Mouse (Mus musculus): ENCODE measurements around the gene Ccdc83.
"Not testable (repeated sequence)": the region's sequence is repeated elsewhere in the genome, so short reads cannot be mapped to it uniquely, and the experiment has no call there.

Ccdc83 gene

DNA sequence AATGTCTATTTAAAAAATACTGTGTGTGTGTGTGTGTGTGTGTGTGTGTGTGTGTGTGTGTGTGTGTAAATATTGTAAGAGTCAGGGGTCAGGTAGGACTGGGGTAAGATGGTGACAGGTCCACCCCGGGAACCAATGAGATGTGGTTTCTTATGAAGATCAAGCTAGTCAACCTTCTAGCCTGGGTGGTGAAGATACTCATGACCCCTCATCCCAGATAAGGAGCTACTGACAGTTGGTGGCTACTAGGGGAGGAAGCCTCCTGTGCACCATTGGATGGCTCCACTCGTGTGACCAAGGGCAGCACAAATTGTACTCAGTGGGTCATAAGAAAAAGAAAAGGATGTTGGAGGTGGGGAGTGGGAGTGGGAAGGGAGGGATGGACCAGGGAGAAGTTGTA, 5.7 kb downstream of the Ccdc83 start:
- no peak for DNase-seq (ENCODE audit: low spot score)

DNA sequence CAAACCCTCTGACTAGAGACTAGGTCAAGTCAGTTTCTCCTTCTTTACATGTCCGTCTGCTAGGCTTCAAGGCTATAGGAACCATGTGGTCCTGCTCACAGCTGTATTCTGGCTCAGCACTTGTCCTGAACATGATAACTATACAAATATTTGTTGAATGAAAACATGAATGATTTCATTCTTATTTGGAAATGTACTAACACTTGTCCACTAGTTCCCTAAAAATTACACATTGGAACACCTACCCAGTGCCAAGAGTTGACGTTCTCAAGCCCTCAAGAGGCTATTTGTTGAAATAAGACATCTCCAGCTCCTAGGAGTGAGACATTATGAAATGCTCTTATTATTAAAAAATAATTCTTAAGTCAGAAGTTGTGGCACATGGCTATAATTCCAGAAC, 6.9 kb downstream of the Ccdc83 start:
- no peak for DNase-seq (ENCODE audit: low spot score)

DNA sequence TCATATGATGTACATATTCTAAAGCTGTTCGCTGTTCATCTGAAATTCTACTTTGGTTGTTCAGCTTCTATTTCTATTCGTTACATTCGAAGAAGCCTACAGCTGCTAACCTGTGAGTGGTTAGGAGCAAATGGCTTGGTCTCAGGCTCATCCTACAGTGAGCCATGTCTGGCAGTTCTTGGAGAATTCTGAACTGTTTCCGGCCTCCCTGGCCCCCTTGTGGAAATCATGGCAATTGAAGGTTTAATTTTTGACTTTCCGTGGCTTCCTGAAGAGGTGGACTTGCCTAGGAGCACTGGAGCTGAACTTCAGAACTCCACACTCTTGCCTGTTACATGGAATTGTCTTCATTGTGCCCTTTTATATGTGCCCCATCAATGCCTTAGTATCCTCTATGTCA, 12.6 kb downstream of the Ccdc83 start:
- DNase-seq (ENCODE audit: low spot score), result no peak

DNA sequence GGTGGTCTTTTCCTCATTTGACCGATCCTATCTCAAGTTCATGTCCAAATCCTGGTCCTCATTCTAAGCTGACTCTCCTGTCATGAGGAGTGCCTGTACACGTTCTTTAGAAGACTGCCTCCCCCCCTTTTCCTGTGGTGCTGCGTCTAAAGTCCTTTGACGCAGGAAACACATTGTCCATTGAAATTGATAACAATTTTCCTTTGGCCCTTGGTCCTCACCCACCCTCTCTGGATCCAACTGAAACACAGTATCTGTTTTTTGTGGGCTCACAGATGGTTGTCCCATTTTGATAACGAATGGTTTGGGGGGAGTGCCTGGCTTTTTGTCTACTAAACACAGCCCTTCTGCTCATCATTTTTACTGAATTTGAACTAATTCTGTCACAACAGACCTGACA, 21.9 kb downstream of the Ccdc83 start:
- DNase-seq (ENCODE audit: low spot score), result no peak

DNA sequence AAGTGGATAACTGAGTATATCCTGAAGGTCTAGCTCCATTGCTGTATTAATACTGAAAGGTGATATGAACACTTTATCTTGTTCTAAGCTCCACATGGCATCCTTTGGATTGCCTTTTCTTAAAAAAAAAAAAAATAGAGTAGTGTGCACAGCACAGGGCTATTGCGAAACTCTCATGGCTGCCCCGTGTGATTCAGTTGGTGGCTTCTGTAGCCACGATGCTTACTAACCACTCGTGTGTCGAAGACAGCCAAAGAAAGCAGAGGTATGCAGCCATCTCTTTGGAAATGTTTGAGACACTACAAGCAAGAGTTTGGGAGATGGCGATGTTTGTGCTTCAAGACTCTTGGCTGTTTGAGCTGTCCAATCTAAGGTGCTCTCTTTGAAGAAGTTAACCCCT, 22.4 kb downstream of the Ccdc83 start:
- no peak for DNase-seq (ENCODE audit: low spot score)

DNA sequence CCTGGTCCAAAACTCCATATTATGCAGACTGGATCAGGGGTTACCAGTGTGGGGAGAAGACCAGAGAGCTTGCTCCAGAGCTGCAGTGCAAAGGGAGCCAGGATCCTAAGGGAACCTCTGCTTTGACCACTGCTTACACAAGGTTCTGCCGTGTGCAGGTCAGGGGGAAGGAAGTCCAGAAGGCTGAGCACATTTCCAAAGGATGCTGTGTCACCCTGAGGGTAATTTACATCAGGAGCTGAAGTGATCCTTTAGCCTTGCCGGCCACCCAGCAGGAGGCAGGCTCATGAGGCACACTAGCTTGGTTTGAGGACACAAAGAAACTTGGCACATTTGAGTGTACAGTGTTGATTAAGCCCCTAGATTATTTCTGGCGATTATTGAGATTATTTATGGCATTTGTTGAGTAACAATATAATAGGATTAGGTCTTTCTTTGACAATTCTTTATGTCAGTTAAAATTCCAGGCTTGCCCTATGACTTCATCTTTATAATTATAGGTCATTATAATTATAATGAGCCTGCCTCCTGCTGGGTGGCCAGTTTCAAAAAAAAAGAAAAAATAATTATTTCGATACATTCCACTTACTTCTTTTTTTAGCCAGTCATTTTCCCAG, 29.2 kb downstream of the Ccdc83 start:
- no peak for DNase-seq (ENCODE audit: low spot score)

DNA sequence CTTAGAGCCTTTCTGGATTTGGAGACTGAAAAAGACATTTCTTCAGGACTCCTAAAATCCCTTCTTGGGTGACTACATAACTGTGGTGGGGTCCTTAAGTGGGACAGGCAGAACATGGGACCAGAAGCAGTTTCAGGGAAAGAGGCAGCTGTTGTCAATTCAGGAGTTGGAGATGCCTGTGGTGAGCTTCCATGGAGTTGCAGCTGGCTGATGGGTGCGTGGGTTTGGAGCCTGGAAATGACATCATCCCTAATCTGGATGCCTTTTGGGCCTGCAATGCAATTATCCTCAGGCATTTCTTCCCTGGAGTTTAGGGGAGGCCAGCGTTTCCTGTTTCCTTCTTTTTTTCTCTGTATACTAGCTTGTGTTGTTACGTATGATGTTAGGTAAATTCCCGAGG, 31.7 kb downstream of the Ccdc83 start:
- DNase-seq (ENCODE audit: low spot score), result no peak

DNA sequence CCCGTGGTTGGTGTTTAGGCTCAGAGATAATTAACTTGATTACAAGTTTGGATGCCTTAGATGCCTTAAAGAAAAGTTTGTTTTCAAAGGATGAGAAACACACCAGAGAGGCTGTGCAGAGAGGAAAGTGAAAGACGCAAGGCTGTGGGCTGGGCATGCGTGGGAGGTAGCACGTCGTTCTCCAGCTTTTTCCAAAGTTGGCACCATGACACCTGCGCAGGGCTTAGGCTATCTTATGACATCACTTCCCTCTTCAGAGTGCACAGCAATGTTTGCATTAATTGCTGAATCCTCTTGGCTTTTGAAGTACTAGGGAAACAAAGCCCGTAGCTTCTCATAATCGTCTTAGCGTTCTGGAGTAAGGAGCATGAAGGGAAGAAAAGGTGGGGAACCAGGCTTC, 34.1 kb downstream of the Ccdc83 start:
- no peak for DNase-seq (ENCODE audit: low spot score)

DNA sequence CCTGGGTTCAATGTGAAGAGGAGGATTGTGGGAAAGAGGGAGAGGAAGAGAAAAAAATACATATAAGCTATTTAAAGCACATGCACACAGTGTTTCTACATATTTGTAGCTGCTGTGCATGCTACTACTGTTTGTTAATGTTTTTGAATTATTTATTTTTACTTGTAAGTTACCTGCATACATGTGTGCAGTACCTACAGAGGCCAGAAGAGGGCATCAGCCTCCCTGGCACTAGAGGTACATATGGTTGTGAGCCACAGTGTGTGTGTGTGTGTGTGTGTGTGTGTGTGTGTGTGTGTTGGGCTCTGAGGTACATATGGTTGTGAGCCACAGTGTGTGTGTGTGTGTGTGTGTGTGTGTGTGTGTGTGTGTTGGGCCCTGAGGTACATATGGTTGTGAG, 36.7 kb downstream of the Ccdc83 start:
- DNase-seq (ENCODE audit: low spot score), result not testable (repeated sequence)

DNA sequence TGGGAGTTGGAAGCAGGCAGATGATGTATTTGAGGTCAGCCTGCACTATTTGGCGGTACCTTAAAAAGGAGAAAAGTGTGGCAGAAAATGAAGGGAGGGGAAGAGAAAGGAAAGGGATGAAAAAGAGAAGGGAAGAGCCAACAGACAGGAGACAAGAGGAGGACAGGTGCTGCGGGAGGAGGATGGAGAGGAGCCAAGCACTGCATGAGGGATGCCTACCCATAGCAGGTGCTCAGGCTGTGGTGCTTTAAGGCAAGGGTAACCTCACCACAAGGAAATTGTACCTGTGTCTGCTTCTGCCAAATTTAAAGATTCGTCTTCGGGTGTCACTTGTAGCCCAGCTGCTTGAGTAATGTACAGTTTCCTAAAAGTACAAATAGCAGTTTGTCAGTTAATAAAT, 37.5 kb downstream of the Ccdc83 start:
- DNase-seq (ENCODE audit: low spot score), result no peak

DNA sequence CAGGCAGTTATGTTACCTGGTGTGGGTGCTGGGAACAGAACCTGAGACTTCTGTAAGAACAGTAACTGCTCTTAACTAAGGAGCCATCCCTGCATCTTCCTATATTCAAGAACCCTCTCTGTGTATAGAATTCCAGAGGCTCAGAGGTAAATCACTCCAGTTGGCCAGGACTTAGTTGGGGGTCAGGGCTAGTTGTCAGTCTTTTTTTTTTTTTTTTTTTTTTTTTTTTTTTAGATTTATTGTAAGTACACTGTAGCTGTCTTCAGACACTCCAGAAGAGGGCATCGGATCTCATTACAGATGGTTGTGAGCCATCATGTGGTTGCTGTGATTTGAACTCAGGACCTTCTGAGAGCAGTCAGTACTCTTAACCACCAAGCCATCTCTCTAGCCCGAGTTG, 44.1 kb downstream of the Ccdc83 start:
- DNase-seq (ENCODE audit: low spot score), result no peak

DNA sequence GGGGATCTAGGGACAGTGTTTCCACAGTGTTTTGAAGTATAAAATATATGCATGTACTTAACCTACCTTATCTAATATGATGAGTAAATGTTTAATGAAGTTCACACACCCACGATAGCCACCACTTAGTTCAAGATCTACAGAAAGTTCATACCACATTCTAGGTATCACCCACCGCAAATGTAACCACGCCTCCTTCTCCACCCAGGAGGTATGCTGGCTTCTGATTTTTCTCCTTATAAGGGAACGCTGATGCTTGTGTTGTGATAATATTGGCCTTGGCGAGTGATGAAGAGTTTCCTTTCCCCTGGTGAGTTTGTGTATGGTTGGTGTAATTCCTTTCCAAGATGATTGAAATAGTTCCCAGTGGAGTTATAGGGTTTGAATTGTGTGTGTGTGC, 47.5 kb downstream of the Ccdc83 start:
- DNase-seq (ENCODE audit: low spot score), result no peak

DNA sequence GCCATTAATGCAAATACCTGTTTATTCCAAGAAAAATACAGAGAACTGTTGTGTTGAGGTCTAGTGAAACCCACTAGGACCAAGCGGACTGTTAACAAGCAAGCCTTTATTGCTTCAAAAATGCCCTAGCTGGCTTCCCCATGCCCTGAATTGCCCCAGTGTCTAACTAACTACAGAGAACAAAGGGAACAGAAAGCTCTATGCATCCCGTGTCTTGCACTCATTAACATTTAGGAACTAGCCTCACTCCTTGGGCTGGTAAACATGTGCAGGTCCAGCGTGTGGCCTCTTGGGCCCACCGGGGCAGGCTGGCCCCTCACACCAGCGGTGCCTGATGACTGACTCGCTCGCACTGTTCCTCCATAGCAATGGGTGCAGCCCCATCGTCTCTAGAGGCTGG, 49.1 kb downstream of the Ccdc83 start:
- DNase-seq (ENCODE audit: low spot score), result no peak

DNA sequence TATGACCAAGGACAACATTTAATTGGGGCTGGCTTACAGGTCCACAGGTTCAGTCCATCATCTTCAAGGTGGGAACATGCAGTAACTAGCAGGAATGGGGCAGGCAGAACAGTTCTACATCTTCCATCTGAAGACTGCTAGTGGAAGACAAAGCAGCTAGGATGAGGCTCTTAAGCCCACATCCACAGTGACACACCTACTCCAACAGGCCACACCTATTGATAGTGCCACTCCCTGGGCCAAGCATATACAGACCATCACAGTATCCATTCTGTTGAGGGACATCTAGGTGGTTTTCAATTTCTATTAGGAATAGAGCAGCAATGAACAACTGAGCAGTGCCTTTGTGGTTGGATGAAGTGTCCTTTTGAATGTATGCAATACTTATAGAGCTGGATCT, 54.6 kb downstream of the Ccdc83 start:
- DNase-seq (ENCODE audit: low spot score), result no peak

DNA sequence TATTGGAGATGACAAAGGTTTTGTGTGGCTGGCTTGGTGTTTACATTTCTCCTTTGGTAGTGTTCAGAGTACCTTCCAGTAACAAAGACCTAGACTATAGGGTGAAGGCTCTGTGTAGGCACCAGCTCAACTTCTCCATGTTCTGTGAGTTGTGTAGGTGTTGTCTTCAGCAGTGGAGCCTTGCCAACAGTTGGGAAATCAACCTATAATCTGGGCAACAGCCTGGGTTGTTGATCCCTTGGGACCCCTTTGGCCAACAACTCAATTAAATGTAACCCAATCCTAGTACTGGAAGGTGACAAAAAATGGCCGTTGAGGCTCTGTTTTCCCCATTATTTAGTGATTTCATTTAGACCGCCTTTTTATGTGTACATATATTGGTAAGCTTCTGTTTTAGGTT, 55.5 kb downstream of the Ccdc83 start:
- DNase-seq (ENCODE audit: low spot score), result no peak

DNA sequence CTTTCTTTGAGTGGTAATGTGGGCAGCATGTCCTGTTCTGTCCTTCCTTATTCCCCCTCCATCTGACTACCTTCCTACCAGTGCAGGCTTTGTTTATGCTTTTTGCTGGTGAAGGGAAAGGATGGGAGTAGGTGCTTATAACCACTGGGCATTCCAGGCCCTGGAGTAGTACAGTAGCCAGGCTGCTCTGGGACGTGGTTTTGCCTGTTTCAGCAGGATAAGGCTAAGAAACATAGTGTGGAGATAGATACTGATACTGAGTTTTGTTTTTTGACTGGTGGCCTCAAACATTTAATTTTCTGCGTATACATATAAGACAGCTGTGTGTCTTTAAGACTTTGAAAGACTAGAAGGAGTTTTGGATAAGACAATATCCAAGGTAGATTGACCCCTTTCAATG, 61.7 kb downstream of the Ccdc83 start:
- no peak for DNase-seq (ENCODE audit: low spot score)

DNA sequence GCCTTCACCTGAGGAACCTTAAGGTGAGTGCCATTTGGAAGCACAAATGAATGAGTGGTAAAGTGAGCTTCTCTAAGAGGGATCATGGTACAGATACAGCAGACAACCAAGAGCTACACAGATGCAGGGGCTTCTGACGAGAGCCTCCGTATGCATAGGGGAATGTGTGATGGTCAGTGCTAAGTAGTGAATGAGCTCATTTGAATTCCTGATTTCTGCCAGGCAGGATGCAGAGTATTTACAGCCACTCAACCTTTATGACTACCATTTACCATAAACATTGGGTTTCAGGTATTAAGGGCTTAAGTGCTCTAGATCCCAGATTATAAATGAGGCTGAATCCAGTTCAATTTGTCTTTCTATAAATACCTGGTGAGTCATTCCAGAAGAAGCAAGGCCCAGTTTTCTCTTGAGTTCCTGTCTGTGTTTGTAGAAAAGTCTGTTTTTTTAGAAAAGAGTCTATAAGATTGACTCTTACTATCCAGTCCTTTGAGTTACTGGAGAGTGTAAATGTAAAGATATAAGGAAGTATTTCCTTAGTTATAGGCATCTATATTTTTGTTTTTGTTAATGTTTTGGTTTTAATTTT, 63.6 kb downstream of the Ccdc83 start:
- DNase-seq (ENCODE audit: low spot score), result no peak

DNA sequence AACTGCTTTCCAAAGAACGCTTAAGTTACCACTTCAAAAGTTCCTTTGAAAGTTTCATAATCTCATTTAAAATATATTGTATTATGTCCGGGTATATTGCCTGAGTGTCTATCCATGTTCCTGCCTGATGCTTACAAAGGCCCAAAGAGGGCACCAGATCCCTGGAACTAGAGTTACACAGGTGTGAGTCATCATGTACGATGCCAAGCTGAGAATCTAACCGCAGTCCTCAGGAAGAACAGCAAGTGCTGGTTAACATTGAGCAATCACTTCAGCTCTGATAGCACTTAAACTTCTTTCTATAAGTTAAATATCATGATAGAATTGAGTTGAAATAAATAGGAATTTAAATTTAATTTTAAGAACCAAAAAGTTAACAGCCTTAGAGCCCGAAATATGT, 65.3 kb downstream of the Ccdc83 start:
- DNase-seq (ENCODE audit: low spot score), result no peak

DNA sequence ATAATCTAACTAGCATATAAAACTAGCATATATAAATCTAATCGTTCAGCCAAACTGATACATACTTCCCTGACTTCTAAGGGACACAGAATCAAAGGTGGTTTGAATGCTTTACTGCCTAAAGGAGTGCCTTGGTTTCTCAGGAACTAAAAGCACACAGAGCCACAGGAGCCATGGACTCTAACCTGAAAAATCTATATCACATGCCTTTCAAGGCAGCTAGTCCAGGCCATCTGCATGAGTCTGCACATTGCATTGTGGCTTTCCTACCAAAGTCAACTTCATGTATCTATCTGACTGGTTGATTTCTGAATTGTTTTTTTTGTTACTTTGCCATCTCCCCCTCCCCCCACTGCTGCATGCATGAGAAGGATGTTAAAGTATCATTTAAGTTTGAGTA, 84.9 kb downstream of the Ccdc83 start:
- DNase-seq (ENCODE audit: low spot score), result no peak

DNA sequence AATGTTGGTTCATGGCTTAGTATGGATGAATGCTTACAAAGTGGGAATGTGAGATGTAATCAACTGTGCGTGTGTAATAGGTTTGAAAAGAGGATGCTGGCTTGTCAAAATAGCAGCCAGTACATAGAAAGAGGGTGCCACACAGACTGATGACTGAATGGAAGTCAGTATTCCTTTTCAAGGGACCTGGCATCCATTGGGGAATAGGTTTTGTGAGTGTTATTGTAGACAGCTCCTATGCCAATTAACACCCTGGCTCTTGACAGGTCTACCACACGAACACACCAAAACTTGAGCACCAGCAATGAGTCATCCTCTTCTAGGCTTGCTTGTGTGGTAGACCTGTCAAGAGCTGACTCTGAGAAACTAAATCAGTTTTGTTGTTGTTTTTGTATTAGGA, 90.0 kb downstream of the Ccdc83 start:
- no peak for DNase-seq (ENCODE audit: low spot score)
